Mouse (Mus musculus) neural tube, embryonic 14.5 days (tissue): Measurements from ENCODE around the gene Psmd8. TPM values are rescaled to one million over a fixed set of nuclear protein-coding genes. Genes with fewer than 3 reads are reported as not detected.

Experiments used
- ATAC-seq: fragments of 200-750 bp; cut with Nextera tagmentation; 2 replicates; pipeline ENCODE4 v1.8.0; 2017; ENCODE audit warnings: low read depth, mild to moderate bottlenecking, moderate TSS enrichment, moderate library complexity
- H3K27ac ChIP-seq: fragments of 300-500 bp; sonication (generic); 2 replicates; pipeline ENCODE4 v1.5.1; 2014; ENCODE audit warnings: low read depth, mild to moderate bottlenecking, control low read depth, low read length, moderate library complexity, mixed read lengths
- H3K27me3 ChIP-seq: fragments of 300-500 bp; sonication (generic); 2 replicates; pipeline ENCODE4 v1.6.1; 2014; ENCODE audit warnings: low read length; ENCODE audit not compliant: control insufficient read depth, insufficient read depth
- H3K36me3 ChIP-seq: fragments of 300-500 bp; sonication (generic); 2 replicates; pipeline ENCODE4 v1.6.1; 2014; ENCODE audit warnings: low read length, mixed read lengths; ENCODE audit not compliant: control insufficient read depth, insufficient read depth
- H3K4me1 ChIP-seq: fragments of 300-500 bp; sonication (generic); 2 replicates; pipeline ENCODE4 v1.6.1; 2014; ENCODE audit warnings: low read length; ENCODE audit not compliant: control insufficient read depth, insufficient read depth
- H3K4me2 ChIP-seq: fragments of 300-500 bp; sonication (generic); 2 replicates; pipeline ENCODE4 v1.6.1; 2014; ENCODE audit warnings: mild to moderate bottlenecking, low read depth, low read length, control low read depth
- H3K4me3 ChIP-seq: fragments of 300-500 bp; sonication (generic); 2 replicates; pipeline ENCODE4 v1.5.1; 2014; ENCODE audit warnings: low read depth, low read length, control low read depth, mixed read lengths
- H3K9ac ChIP-seq: fragments of 300-500 bp; sonication (generic); replicated peaks from 2 replicates; pipeline ENCODE4 v1.6.1; 2014; ENCODE audit warnings: low read depth, mild to moderate bottlenecking, control low read depth, low read length, mixed read lengths
- H3K9me3 ChIP-seq: fragments of 300-500 bp; sonication (generic); 2 replicates; pipeline ENCODE4 v1.6.1; 2016; ENCODE audit warnings: low read length; ENCODE audit not compliant: control insufficient read depth
- WGBS: fragments of 180-500 bp; shearing (Covaris S2); extraction: QIAGEN DNeasy Blood & Tissue Kit; methylation state at CpG from one replicate; pipeline ENCODE4 v1.1.7; 2014; 5-methylcytosine and 5-hydroxymethylcytosine counted together
- polyA plus RNA-seq: library from polyadenylated mRNA; unstranded; fragments of >200 nt; fragmentation: Nextera tagmentation; extraction: Ambion mirVana; gene quantifications from 2 replicates; pipeline ENCODE4 v1.2.1, GENCODE M21; 2014

Psmd8 gene
- polyA plus RNA-seq, 1 experiment from 2014 or later: 301 TPM

DNA sequence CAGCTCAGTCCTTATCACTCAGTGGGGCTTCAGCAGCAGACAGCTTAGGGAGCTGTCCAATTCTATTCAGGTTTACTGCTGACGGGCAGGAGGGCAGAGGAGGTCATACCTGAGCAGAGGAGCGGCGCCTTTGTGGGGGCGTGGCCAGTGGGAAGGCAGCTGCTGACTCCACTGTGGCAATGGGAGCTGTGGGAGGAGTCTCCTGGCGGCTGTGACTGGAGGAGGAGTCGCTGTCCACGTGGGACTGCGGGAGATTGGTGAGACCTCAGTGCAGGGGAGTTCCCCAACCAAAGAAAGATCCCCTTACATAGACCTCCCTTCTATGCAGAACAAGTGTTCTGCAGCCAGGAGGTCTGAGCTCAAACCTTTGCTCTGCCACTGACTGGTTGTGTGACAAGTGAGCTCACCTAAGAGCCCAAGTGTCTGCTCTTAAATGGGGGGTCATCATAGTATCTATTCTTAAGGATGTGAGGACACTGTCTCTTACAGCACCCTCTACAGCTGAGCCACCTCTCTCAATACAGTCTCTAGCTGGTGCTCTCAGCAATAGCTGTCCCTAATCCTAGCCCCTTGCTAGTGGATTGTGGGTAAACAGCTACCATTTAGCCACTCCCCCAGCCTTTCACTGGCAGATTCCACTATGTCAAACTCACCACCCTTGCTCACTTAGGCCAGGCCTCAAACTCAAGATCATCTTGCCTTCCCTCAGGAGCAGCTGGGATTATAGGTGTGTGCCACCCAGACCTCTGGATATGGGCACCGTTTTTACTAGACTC, 17.6 kb downstream of the Psmd8 start:
- Histone ChIP-seq H3K27ac (no peak overlapping the region), H3K27me3 (peaks cover 3% of the 10 kb centered on the region; the same call in 1 of the 2 replicates), H3K9me3 (no peaks in the 10 kb centered on the region), H3K4me2 (no peak overlapping the region), H3K4me1 (peaks cover 4% of the 10 kb centered on the region), H3K36me3 (0 out of 2 replicates have a peak, but pooled peaks cover 3% of the 10 kb centered on the region), H3K4me3 (no peak overlapping the region), H3K9ac (no peak overlapping the region)
- no peak for ATAC-seq
- 23% methylated on average over 9 of the region's 9 CpGs for WGBS

GRCm38 (mm10) chr7:29162294-29162693, 18.2 kb downstream of the Psmd8 start:
- Histone ChIP-seq H3K4me1 (no peaks in the 10 kb centered on the region), H3K4me3 (no peak overlapping the region), H3K27ac (no peak overlapping the region), H3K9ac (no peak overlapping the region), H3K27me3 (peaks cover 4% of the 10 kb centered on the region; the same call in 1 of the 2 replicates), H3K9me3 (no peaks in the 10 kb centered on the region), H3K4me2 (no peak overlapping the region), H3K36me3 (0 out of 2 replicates have a peak, but pooled peaks cover 3% of the 10 kb centered on the region)
- WGBS: 83% methylated on average over 5 of the region's 5 CpGs
- ATAC-seq: no peak

DNA sequence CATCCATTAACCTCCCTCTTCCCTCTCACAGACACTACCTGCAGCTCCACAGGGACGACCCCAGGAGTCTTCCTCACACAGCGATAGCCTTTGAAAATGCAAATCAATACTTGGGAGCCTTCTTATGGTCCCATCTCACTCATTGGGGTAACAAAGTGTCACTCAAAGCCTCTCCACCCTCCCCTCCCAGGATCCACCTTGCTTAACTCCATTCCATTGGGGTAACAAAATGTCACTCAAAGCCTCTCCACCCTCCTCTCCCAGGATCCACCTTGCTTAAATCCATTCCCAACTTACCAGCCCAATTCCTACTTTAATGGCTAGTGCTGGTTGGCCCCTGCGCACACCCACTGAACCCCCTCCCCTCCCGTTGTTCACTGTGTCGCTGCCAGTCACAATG, 22.2 kb downstream of the Psmd8 start:
- no peak overlapping the region for H3K4me3 ChIP-seq
- no peak overlapping the region for H3K9ac ChIP-seq
- H3K9me3 ChIP-seq: no peaks in the 10 kb centered on the region
- H3K36me3 ChIP-seq: no peaks in the 10 kb centered on the region
- no peak overlapping the region for H3K4me2 ChIP-seq
- no peak for ATAC-seq
- H3K27ac ChIP-seq: no peak overlapping the region
- H3K27me3 ChIP-seq: peaks cover 4% of the 10 kb centered on the region; the same call in 1 of the 2 replicates
- H3K4me1 ChIP-seq: 0 out of 2 replicates have a peak, but pooled peaks cover 4% of the 10 kb centered on the region
- 2% methylated on average over 5 of the region's 5 CpGs for WGBS

GRCm38 (mm10) chr7:29155838-29156782, 24.4 kb downstream of the Psmd8 start, which contains the start of gene Fam98c:
Gene Fam98c (minus strand): TSS chr7:29156234.
- Histone ChIP-seq H3K9ac (peak within 1 kb of the TSS; percentile 74), H3K27me3 (peaks cover 4% of the 10 kb centered on the region; the same call in 1 of the 2 replicates), H3K9me3 (no peaks in the 10 kb centered on the region), H3K27ac (peak within 1 kb of the TSS; percentile 76), H3K36me3 (no peaks in the 10 kb centered on the region), H3K4me1 (0 out of 2 replicates have a peak, but pooled peaks cover 4% of the 10 kb centered on the region), H3K4me2 (peak within 1 kb of the TSS; percentile 56), H3K4me3 (peak within 1 kb of the TSS; percentile 57)
- ATAC-seq: peak; percentile 84
- WGBS: 4% methylated on average over 67 of the region's 68 CpGs

DNA sequence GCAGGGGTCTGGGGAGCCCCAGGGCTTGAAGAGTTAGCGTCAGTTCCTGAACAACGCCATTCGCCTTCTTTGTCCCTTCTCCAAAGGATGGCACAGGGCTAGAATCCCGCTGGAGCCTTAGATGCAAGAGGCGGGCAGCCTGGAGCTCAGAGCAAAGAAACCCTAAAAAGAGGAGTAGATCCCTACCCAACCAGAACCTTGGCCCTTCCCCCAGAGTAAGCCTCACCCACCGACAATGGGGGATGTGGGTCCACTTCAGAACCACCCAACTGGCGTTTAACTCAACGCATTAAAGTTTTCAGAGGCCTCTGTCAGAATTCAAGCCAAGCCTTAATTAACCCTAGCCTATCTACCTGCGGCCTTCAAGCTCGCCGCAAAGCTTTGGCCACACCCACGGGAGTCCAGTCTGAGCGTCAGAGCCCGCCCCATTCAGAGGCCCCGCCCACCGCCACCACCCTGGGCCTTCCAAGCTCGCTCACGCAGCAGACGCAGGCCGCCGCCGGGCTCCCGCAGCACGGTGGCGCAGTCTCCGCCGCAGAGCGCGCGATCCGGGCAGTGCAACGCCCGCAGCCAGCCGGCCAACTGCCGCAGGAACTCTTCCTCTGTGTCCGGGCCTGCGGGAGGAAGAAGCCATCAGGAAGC, 25.2 kb downstream of the Psmd8 start:
- 7% methylated on average over 37 of the region's 37 CpGs for WGBS
- H3K9ac ChIP-seq: peak overlapping the region; percentile 74
- H3K4me1 ChIP-seq: 0 out of 2 replicates have a peak, but pooled peaks cover 4% of the 10 kb centered on the region
- no peaks in the 10 kb centered on the region for H3K9me3 ChIP-seq
- H3K27ac ChIP-seq: peak overlapping the region; percentile 76
- peaks cover 4% of the 10 kb centered on the region; the same call in 1 of the 2 replicates for H3K27me3 ChIP-seq
- H3K4me2 ChIP-seq: peak overlapping the region; percentile 56
- peak overlapping the region; percentile 57 for H3K4me3 ChIP-seq
- no peaks in the 10 kb centered on the region for H3K36me3 ChIP-seq
- ATAC-seq: peak; percentile 91

GRCm38 (mm10) chr7:29154018-29154720, 26.3 kb downstream of the Psmd8 start:
- no peak overlapping the region for H3K9ac ChIP-seq
- no peaks in the 10 kb centered on the region for H3K9me3 ChIP-seq
- H3K27me3 ChIP-seq: peaks cover 4% of the 10 kb centered on the region; the same call in 1 of the 2 replicates
- no peak overlapping the region for H3K27ac ChIP-seq
- H3K36me3 ChIP-seq: no peaks in the 10 kb centered on the region
- 97% methylated on average over 14 of the region's 14 CpGs for WGBS
- 0 out of 2 replicates have a peak, but pooled peaks cover 4% of the 10 kb centered on the region for H3K4me1 ChIP-seq
- no peak overlapping the region for H3K4me3 ChIP-seq
- H3K4me2 ChIP-seq: no peak overlapping the region
- ATAC-seq: no peak

GRCm38 (mm10) chr7:29151486-29151885, 29.0 kb downstream of the Psmd8 start:
- Histone ChIP-seq H3K9me3 (no peaks in the 10 kb centered on the region), H3K27ac (no peak overlapping the region), H3K36me3 (no peaks in the 10 kb centered on the region), H3K9ac (no peak overlapping the region), H3K4me1 (0 out of 2 replicates have a peak, but pooled peaks cover 4% of the 10 kb centered on the region), H3K4me2 (no peak overlapping the region), H3K27me3 (no peaks in the 10 kb centered on the region), H3K4me3 (no peak overlapping the region)
- 69% methylated on average over 10 of the region's 10 CpGs for WGBS
- no peak for ATAC-seq

DNA sequence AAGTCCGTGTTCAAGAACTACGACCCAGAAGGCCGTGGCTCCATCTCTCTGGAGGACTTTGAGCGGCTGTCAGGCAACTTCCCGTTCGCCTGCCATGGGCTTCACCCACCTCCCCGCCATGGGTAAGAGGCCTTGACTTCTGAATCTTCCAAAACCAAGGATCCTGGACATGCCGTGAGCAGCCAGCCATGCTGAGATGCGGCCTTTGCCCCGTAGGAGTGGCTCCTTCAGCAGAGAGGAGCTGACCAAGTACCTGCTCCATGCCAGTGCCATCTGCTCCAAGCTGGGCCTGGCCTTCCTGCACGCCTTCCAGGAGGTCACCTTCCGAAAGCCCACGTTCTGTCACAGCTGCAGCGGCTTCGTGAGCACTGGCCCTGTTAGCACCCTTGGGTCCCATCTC, 31.7 kb downstream of the Psmd8 start:
- no peak overlapping the region for H3K27ac ChIP-seq
- no peaks in the 10 kb centered on the region for H3K9me3 ChIP-seq
- no peaks in the 10 kb centered on the region for H3K27me3 ChIP-seq
- 94% methylated on average over 15 of the region's 15 CpGs for WGBS
- H3K4me2 ChIP-seq: no peak overlapping the region
- H3K4me1 ChIP-seq: no peaks in the 10 kb centered on the region
- no peak overlapping the region for H3K4me3 ChIP-seq
- no peak overlapping the region for H3K9ac ChIP-seq
- H3K36me3 ChIP-seq: no peaks in the 10 kb centered on the region
- ATAC-seq: no peak
